Mouse (Mus musculus) small intestine, adult 10 weeks (tissue): Measurements from ENCODE around the gene Prps1. TPM values are rescaled to one million over a fixed set of nuclear protein-coding genes. Genes with fewer than 3 reads are reported as not detected.

Source experiments
- polyA plus RNA-seq: library from polyadenylated mRNA; stranded (reverse); fragments of 350-450 nt; fragmentation: Illumina TruSeq; extraction: RNeasy Lipid Tissue Mini Kit (QIAGEN cat#74804); gene quantifications from one replicate; pipeline ENCODE4 v1.2.3, GENCODE M21; 2014; ENCODE audit warnings: low replicate concordance

Prps1 gene
- polyA plus RNA-seq, result 38.9 TPM

DNA sequence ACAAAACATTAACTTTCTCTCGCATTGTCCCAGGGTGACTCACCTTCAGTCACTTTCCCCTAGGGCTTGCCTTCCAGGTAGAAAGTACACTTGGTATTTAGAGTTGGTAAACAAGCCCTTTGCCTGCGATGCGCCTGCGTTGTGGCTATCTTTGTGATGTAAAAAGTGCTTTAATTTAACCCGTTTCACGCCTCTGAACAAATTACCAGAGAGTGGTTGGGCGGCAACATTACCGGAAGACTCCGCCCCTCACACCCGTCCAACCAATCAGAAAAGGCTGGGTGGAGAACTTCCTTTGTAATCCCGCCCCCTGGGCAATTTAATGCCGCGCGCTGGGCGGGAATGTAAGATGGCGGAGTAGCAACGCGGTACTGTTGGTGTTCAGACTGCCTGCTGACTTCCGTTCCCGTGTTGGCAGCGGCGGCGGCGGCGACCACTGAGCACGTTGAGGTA lies at the start of gene Prps1:
TSS of gene Prps1 (plus strand) at position 335 of the 453 bp plus-strand sequence.

Other genes starting within 250 kb of the Prps1 start
- not detected for gene Frmpd3, start 114.3 kb upstream of the Prps1 start, polyA plus RNA-seq
- gene Tsc22d3, start 144.0 kb downstream of the Prps1 start, polyA plus RNA-seq, result 117 TPM
- 36.5 TPM for gene Mid2, start 208.0 kb downstream of the Prps1 start, polyA plus RNA-seq